In the genomic region with DNA sequence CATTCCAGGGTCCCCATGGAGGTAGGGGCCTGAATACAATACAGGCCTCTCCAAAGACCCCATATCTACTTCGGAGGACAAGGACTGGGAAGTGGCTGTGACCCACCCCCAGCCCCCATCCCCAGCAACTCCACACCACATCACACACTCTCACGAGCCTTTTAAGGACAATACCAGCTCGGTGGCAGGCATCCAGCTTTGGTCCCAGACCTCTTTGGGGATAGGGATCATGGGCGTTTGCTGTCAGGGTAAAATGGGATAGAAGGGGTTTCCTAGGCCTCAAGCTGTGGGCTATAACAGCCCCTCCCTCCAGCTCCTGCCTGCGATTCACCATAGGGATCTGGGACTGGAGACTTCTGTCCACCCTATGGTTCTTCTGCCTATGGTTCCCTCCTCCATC, we compare ENCODE assay signal across 8 mouse cellular contexts. TPM values are rescaled to one million over a fixed set of nuclear protein-coding genes. Genes with fewer than 3 reads are reported as not detected.
DNase-seq lines count a peak whose midpoint lies in the region; ATAC-seq and TF ChIP-seq lines count a peak whose summit lies in the region.

No protein-coding gene starts in this region.

- no peak for TF ChIP-seq CTCF in midbrain, postnatal 0 days (IDR thresholded peaks at IDR 0.05)
- TF ChIP-seq CTCF in hindbrain, postnatal 0 days (IDR thresholded peaks at IDR 0.05; ENCODE audit: low read depth), result no peak

- no peak overlapping the region for H3K4me2 ChIP-seq in heart, embryonic 12.5 days
- no peak overlapping the region; the same call in 1 of the 2 replicates for H3K4me2 ChIP-seq in midbrain, embryonic 13.5 days (replicated peaks)
- no peak overlapping the region; the same call in 1 of the 2 replicates for H3K4me2 ChIP-seq in midbrain, postnatal 0 days (ENCODE audit: low read depth, low read length, poor library complexity, severe bottlenecking)
- no peak overlapping the region for H3K4me2 ChIP-seq in hindbrain, postnatal 0 days (ENCODE audit: low read depth, low read length)

- H3K4me3 ChIP-seq in heart, embryonic 12.5 days, result no peak overlapping the region
- no peak overlapping the region for H3K4me3 ChIP-seq in midbrain, embryonic 13.5 days (replicated peaks)
- no peak overlapping the region for H3K4me3 ChIP-seq in midbrain, postnatal 0 days (ENCODE audit: low read depth, low read length)
- H3K4me3 ChIP-seq in hindbrain, postnatal 0 days (ENCODE audit: low read length), result no peak overlapping the region

- 0 out of 2 replicates have a peak, but pooled peaks cover 5% of the 10 kb centered on the region for H3K9me3 ChIP-seq in heart, embryonic 12.5 days (replicated peaks)
- no peaks in the 10 kb centered on the region for H3K9me3 ChIP-seq in midbrain, embryonic 13.5 days
- no peaks in the 10 kb centered on the region for H3K9me3 ChIP-seq in midbrain, postnatal 0 days (ENCODE audit: low read length)
- no peaks in the 10 kb centered on the region for H3K9me3 ChIP-seq in hindbrain, postnatal 0 days (ENCODE audit: low read length)

- peaks cover 17% of the 10 kb centered on the region for H3K4me1 ChIP-seq in heart, embryonic 12.5 days (replicated peaks)
- peaks cover 18% of the 10 kb centered on the region for H3K4me1 ChIP-seq in midbrain, embryonic 13.5 days (replicated peaks)
- H3K4me1 ChIP-seq in midbrain, postnatal 0 days (ENCODE audit: insufficient read depth, low read length), result peaks cover 4% of the 10 kb centered on the region; the same call in 1 of the 2 replicates
- peaks cover 9% of the 10 kb centered on the region for H3K4me1 ChIP-seq in hindbrain, postnatal 0 days (ENCODE audit: insufficient read depth, low read length)

- H3K27me3 ChIP-seq in heart, embryonic 12.5 days (replicated peaks), result no peaks in the 10 kb centered on the region
- H3K27me3 ChIP-seq in midbrain, embryonic 13.5 days, result no peaks in the 10 kb centered on the region
- no peaks in the 10 kb centered on the region for H3K27me3 ChIP-seq in midbrain, postnatal 0 days (ENCODE audit: insufficient read depth, low read length)
- no peaks in the 10 kb centered on the region for H3K27me3 ChIP-seq in hindbrain, postnatal 0 days (ENCODE audit: insufficient read depth, low read length)

- peak overlapping the region; percentile 83 for H3K27ac ChIP-seq in heart, embryonic 12.5 days (ENCODE audit: poor library complexity, severe bottlenecking)
- H3K27ac ChIP-seq in midbrain, embryonic 13.5 days, result peak overlapping the region; percentile 79
- H3K27ac ChIP-seq in midbrain, postnatal 0 days (ENCODE audit: low read depth, low read length), result no peak overlapping the region
- H3K27ac ChIP-seq in hindbrain, postnatal 0 days, result peak overlapping the region; percentile 85; the same call in 1 of the 2 replicates

- H3K9ac ChIP-seq in heart, embryonic 12.5 days, result no peak overlapping the region
- H3K9ac ChIP-seq in midbrain, embryonic 13.5 days (replicated peaks), result no peak overlapping the region
- H3K9ac ChIP-seq in midbrain, postnatal 0 days (replicated peaks; ENCODE audit: low read length, poor library complexity, severe bottlenecking), result no peak overlapping the region
- H3K9ac ChIP-seq in hindbrain, postnatal 0 days (replicated peaks; ENCODE audit: low read length), result no peak overlapping the region

- intact Hi-C loops in heart, postnatal 14 days (cut with DNase I), result no loop called here

- 68% methylated on average over 5 of the region's 5 CpGs for WGBS in heart, embryonic 12.5 days
- 71% methylated on average over 5 of the region's 5 CpGs for WGBS in midbrain, embryonic 13.5 days
- WGBS in midbrain, postnatal 0 days, result 55% methylated on average over 5 of the region's 5 CpGs
- 45% methylated on average over 5 of the region's 5 CpGs for WGBS in hindbrain, postnatal 0 days

- H3K36me3 ChIP-seq in heart, embryonic 12.5 days, result no peaks in the 10 kb centered on the region
- H3K36me3 ChIP-seq in midbrain, embryonic 13.5 days, result no peaks in the 10 kb centered on the region
- no peaks in the 10 kb centered on the region for H3K36me3 ChIP-seq in midbrain, postnatal 0 days (ENCODE audit: insufficient read depth, low read length)
- H3K36me3 ChIP-seq in hindbrain, postnatal 0 days (ENCODE audit: insufficient read depth, low read length), result no peaks in the 10 kb centered on the region

- no peak for DNase-seq in heart, postnatal 14 days
- DNase-seq in midbrain, postnatal 0 days (ENCODE audit: low spot score), result no peak
- no peak for DNase-seq in hindbrain, postnatal 0 days (ENCODE audit: low spot score)
- DNase-seq in retina, postnatal 1 day, result no peak
- DNase-seq in frontal cortex, postnatal 36 days (ENCODE audit: low spot score in 2 of 2), result no peak

- no peak for ATAC-seq in heart, embryonic 12.5 days (ENCODE audit: insufficient number of reproducible peaks, low FRiP score)
- no peak; the same call in 1 of the 2 replicates for ATAC-seq in midbrain, embryonic 13.5 days
- ATAC-seq in midbrain, postnatal 0 days (ENCODE audit: low FRiP score), result no peak
- no peak for ATAC-seq in hindbrain, postnatal 0 days
- ATAC-seq in activated CD4-positive, CD25-positive, alpha-beta regulatory T cell, adult 4 months, result no peak

RNA-seq across cellular contexts. Expression of a gene that starts 14.4 kb away (rescaled TPM):
- polyA plus RNA-seq in heart, embryonic 12.5 days (2016; fragmentation: Nextera tagmentation; extraction: Ambion mirVana), result not detected in 2 replicates
- total RNA-seq in heart, postnatal 14 days (2021), result not detected
- 2.3 and 2.4 TPM in 2 replicates for polyA plus RNA-seq in midbrain, embryonic 13.5 days (2015; fragmentation: Nextera tagmentation; extraction: Ambion mirVana)
- total RNA-seq in midbrain, postnatal 0 days (2014; rRNA removed), result 1.0 and 2.0 TPM in 2 replicates
- 1.7 and 2.4 TPM in 2 replicates for polyA plus RNA-seq in midbrain, postnatal 0 days (2015; fragmentation: Nextera tagmentation; extraction: Ambion mirVana)
- total RNA-seq in hindbrain, postnatal 0 days (2014; rRNA removed), result 1.2 and 3.3 TPM in 2 replicates
- 1.6 and 2.0 TPM in 2 replicates for polyA plus RNA-seq in hindbrain, postnatal 0 days (2015; fragmentation: Nextera tagmentation; extraction: Ambion mirVana)
- not detected for polyA plus RNA-seq in activated CD4-positive, CD25-positive, alpha-beta regulatory T cell, adult 4 months (2017; shearing (Covaris generic))

RNA-seq across cellular contexts. Expression of a gene that starts 36.6 kb away (rescaled TPM):
- 14.0 and 15.3 TPM in 2 replicates for polyA plus RNA-seq in heart, embryonic 12.5 days (2016; fragmentation: Nextera tagmentation; extraction: Ambion mirVana)
- 10 to 100 TPM; 29.0 to 33.1 TPM for total RNA-seq in heart, postnatal 14 days (2021)
- 22.3 and 22.5 TPM in 2 replicates for polyA plus RNA-seq in midbrain, embryonic 13.5 days (2015; fragmentation: Nextera tagmentation; extraction: Ambion mirVana)
- total RNA-seq in midbrain, postnatal 0 days (2014; rRNA removed), result 47.3 and 51.3 TPM in 2 replicates
- 9.9 and 12.4 TPM in 2 replicates for polyA plus RNA-seq in midbrain, postnatal 0 days (2015; fragmentation: Nextera tagmentation; extraction: Ambion mirVana)
- total RNA-seq in hindbrain, postnatal 0 days (2014; rRNA removed), result 37.5 and 48.3 TPM in 2 replicates
- polyA plus RNA-seq in hindbrain, postnatal 0 days (2015; fragmentation: Nextera tagmentation; extraction: Ambion mirVana), result 12.3 and 13.4 TPM in 2 replicates
- 1 to 10 TPM; 2.9 to 4.1 TPM for polyA plus RNA-seq in activated CD4-positive, CD25-positive, alpha-beta regulatory T cell, adult 4 months (2017; shearing (Covaris generic))
